12 mouse cellular contexts compared by ENCODE assay signal in the genomic region with DNA sequence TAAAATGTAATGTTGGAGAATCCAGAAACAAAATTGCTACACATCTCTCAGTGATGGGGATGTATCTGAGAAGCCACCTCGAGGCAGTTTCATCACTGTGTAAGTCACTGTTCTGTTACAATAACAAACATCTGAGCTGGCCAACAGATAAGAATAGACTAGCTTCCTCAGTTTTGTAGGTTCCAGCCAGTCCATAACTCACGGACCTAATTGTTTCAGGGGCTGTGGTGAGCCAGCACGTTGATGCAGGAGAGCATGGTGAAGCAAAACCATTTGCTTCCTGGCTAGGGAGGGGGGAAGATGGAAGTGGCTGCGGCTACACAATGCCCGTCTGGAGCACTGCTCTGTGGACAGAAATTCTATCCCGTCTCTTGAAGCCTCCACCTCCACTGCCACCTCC. TPM values are rescaled to one million over a fixed set of nuclear protein-coding genes. Genes with fewer than 3 reads are reported as not detected.
DNase-seq lines count a peak whose midpoint lies in the region; ATAC-seq and TF ChIP-seq lines count a peak whose summit lies in the region.
"Had no signal": no experiment of that assay in that cellular context is flagged by ENCODE, and none has a peak within 500 bp of the region (broad histone marks: within the 10 kb centered on the region; RNA-seq: fewer than 3 reads in every experiment).

No protein-coding gene starts in this region.

- no peaks in the 10 kb centered on the region for H3K9me3 ChIP-seq in lung, embryonic 14.5 days (ENCODE audit: low read depth, low read length)
- no peaks in the 10 kb centered on the region for H3K9me3 ChIP-seq in midbrain, embryonic 11.5 days (ENCODE audit: control insufficient read depth, low read length)
- H3K9me3 ChIP-seq: embryonic facial prominence, embryonic 15.5 days; hindbrain, embryonic 10.5 days; limb, embryonic 10.5 days had no signal

- H3K27me3 ChIP-seq in heart, adult 2 months (ENCODE audit: control insufficient read depth, insufficient read depth, low read length) = no peaks in the 10 kb centered on the region
- H3K27me3 ChIP-seq in lung, embryonic 14.5 days (ENCODE audit: insufficient read depth, low read length) = no peaks in the 10 kb centered on the region
- H3K27me3 ChIP-seq in midbrain, embryonic 11.5 days (ENCODE audit: control insufficient read depth, insufficient read depth, low read length) = no peaks in the 10 kb centered on the region
- H3K27me3 ChIP-seq: embryonic facial prominence, embryonic 15.5 days had no signal

- intact Hi-C loops in heart, adult 2 months (cut with DNase I) = no loop called here
- intact Hi-C loops in heart, postnatal 36 days (cut with DNase I) = no loop called here
- intact Hi-C loops in gastrocnemius, postnatal 14 days (cut with DNase I; ENCODE audit: low total_unique reads) = loop anchor here (10.0 kb wide), 1 partner anchor 271 kb away; no protein-coding TSS in a partner anchor

- ATAC-seq in lung, embryonic 14.5 days (ENCODE audit: insufficient read depth) = peak; percentile 51
- peak; percentile 38 for ATAC-seq in megakaryocyte progenitor cell, adult 5-6 weeks (replicated peaks; ENCODE audit: poor library complexity)
- no peak for ATAC-seq in midbrain, embryonic 11.5 days (ENCODE audit: low FRiP score)

- H3K27ac ChIP-seq in heart, adult 2 months = no peak overlapping the region
- no peak overlapping the region for H3K27ac ChIP-seq in lung, embryonic 14.5 days (ENCODE audit: low read depth)
- no peak overlapping the region for H3K27ac ChIP-seq in midbrain, embryonic 11.5 days (ENCODE audit: low read depth, low read length)
- H3K27ac ChIP-seq: embryonic facial prominence, embryonic 15.5 days; hindbrain, embryonic 10.5 days; limb, embryonic 10.5 days had no signal

- no peaks in the 10 kb centered on the region for H3K79me2 ChIP-seq in heart, adult 2 months (replicated peaks; ENCODE audit: control insufficient read depth, insufficient read depth, low read length)

- 0 out of 2 replicates have a peak overlapping the region, but pooled peaks have one; percentile 12 for H3K9ac ChIP-seq in heart, adult 2 months (ENCODE audit: low read depth, low read length)
- H3K9ac ChIP-seq in lung, embryonic 14.5 days = no peak overlapping the region
- H3K9ac ChIP-seq in midbrain, embryonic 11.5 days (ENCODE audit: low read length) = no peak overlapping the region
- H3K9ac ChIP-seq: embryonic facial prominence, embryonic 15.5 days had no signal

- peak overlapping the region; percentile 0; the same call in 1 of the 2 replicates for H3K4me2 ChIP-seq in lung, embryonic 14.5 days
- H3K4me2 ChIP-seq in midbrain, embryonic 11.5 days = no peak overlapping the region
- H3K4me2 ChIP-seq: embryonic facial prominence, embryonic 15.5 days had no signal

- no peak overlapping the region for H3K4me3 ChIP-seq in heart, adult 2 months
- H3K4me3 ChIP-seq in lung, embryonic 14.5 days (ENCODE audit: low read depth, low read length) = no peak overlapping the region
- H3K4me3 ChIP-seq in lung, adult 2 months (replicated peaks; ENCODE audit: extremely low read depth, low read depth, low read length) = no peak overlapping the region
- no peak overlapping the region for H3K4me3 ChIP-seq in midbrain, embryonic 11.5 days (ENCODE audit: low read depth, low read length)
- H3K4me3 ChIP-seq: embryonic facial prominence, embryonic 15.5 days; hindbrain, embryonic 10.5 days; limb, embryonic 10.5 days had no signal

- TF ChIP-seq EP300 in heart, adult 2 months (IDR thresholded peaks at IDR 0.05; ENCODE audit: insufficient read depth, low read depth, low read length) = no peak

- WGBS in heart, adult 2 months = 21% methylated on average over 6 of the region's 6 CpGs
- 17% methylated on average over 6 of the region's 6 CpGs for WGBS in lung, embryonic 14.5 days
- WGBS in lung, adult 2 months = 25% methylated on average over 6 of the region's 6 CpGs
- WGBS in midbrain, embryonic 11.5 days = 76% methylated on average over 6 of the region's 6 CpGs

- 0 out of 2 replicates have a peak, but pooled peaks cover 2% of the 10 kb centered on the region for H3K36me3 ChIP-seq in heart, adult 2 months (ENCODE audit: control insufficient read depth, insufficient read depth, low read length)
- H3K36me3 ChIP-seq in lung, embryonic 14.5 days (ENCODE audit: insufficient read depth) = no peaks in the 10 kb centered on the region
- no peaks in the 10 kb centered on the region for H3K36me3 ChIP-seq in midbrain, embryonic 11.5 days (ENCODE audit: control insufficient read depth, insufficient read depth, low read length)
- H3K36me3 ChIP-seq: embryonic facial prominence, embryonic 15.5 days; hindbrain, embryonic 10.5 days; limb, embryonic 10.5 days had no signal

- no peak for TF ChIP-seq CTCF in heart, adult 2 months (IDR thresholded peaks at IDR 0.05)
- TF ChIP-seq CTCF in lung, embryonic 14.5 days (IDR thresholded peaks at IDR 0.05; ENCODE audit: low read depth) = no peak
- no peak for TF ChIP-seq CTCF in lung, adult 2 months (IDR thresholded peaks at IDR 0.05; ENCODE audit: insufficient read depth, low read length)

- no peak for DNase-seq in heart, adult 2 months
- DNase-seq in heart, postnatal 36 days = no peak
- DNase-seq in lung, embryonic 14.5 days = peak; percentile 27
- no peak for DNase-seq in lung, adult 2 months
- peak; percentile 5 to 11 for DNase-seq in kidney, adult 8-10 months
- DNase-seq in gastrocnemius, postnatal 14 days = no peak
- no peak for DNase-seq in midbrain, embryonic 11.5 days (ENCODE audit: low spot score, missing footprints)
- DNase-seq: thymus, adult 2 months had no signal

- peaks cover 7% of the 10 kb centered on the region for H3K4me1 ChIP-seq in heart, adult 2 months (ENCODE audit: control insufficient read depth, insufficient read depth, low read length)
- 0 out of 2 replicates have a peak, but pooled peaks cover 6% of the 10 kb centered on the region for H3K4me1 ChIP-seq in lung, embryonic 14.5 days (ENCODE audit: insufficient read depth)
- H3K4me1 ChIP-seq in lung, adult 2 months (ENCODE audit: control insufficient read depth, insufficient read depth, low read length) = peaks cover 3% of the 10 kb centered on the region
- no peaks in the 10 kb centered on the region for H3K4me1 ChIP-seq in midbrain, embryonic 11.5 days (ENCODE audit: control insufficient read depth, insufficient read depth, low read length)
- H3K4me1 ChIP-seq: embryonic facial prominence, embryonic 15.5 days; hindbrain, embryonic 10.5 days had no signal

- no peak for TF ChIP-seq POLR2A in heart, adult 2 months (IDR thresholded peaks at IDR 0.05; ENCODE audit: insufficient read depth, low read depth, low read length)
- no peak for TF ChIP-seq POLR2A in lung, adult 2 months (IDR thresholded peaks at IDR 0.05; ENCODE audit: borderline replicate concordance, extremely low read depth, low read depth, low read length)

RNA-seq across cellular contexts. Expression of gene Armc3, which starts 52.8 kb away (rescaled TPM):
- not detected for total RNA-seq in heart, adult 2 months (2021)
- polyA plus RNA-seq in heart, adult 2 months (2012; rRNA removed) = 0.06 TPM in 1 of 2 replicates, not detected in the other
- not detected for total RNA-seq in heart, postnatal 36 days (2021)
- polyA plus RNA-seq in lung, embryonic 14.5 days (2014; fragmentation: Nextera tagmentation; extraction: Ambion mirVana) = 0.11 and 0.26 TPM in 2 replicates
- 1.0 TPM in 2 replicates for polyA plus RNA-seq in lung, adult 2 months (2012; rRNA removed)
- 0.27 and 0.30 TPM in 2 replicates for total RNA-seq in megakaryocyte progenitor cell, adult 5-6 weeks (2015)
- 0.29 and 0.37 TPM in 2 replicates for total RNA-seq in megakaryocyte progenitor cell, adult 5-6 weeks (2017)
- total RNA-seq in gastrocnemius, postnatal 14 days (2021) = not detected
- 0.25 and 0.50 TPM in 2 replicates for polyA plus RNA-seq in midbrain, embryonic 11.5 days (2014; fragmentation: Nextera tagmentation; extraction: Ambion mirVana)

Comparison
In these comparisons a context has a peak if more than half of its experiments do, and no peak if none do; other contexts are left out.
1. DNase-seq: peak in lung, embryonic 14.5 days (single experiment) and kidney, adult 8-10 months (2 of 2); none in heart, adult 2 months (0 of 2), heart, postnatal 36 days (0 of 2), lung, adult 2 months (single experiment), gastrocnemius, postnatal 14 days (single experiment) and midbrain, embryonic 11.5 days (single experiment).